Mouse (Mus musculus): ENCODE results near the gene 1110002E22Rik.

GRCm38 (mm10) chr3:138058226-138058625 is 6.6 kb upstream of the 1110002E22Rik start:
- TF ChIP-seq CTCF (IDR thresholded peaks at IDR 0.05; ENCODE audit: insufficient read depth, low read depth, low read length) (no peak), POLR2A (IDR thresholded peaks at IDR 0.05; ENCODE audit: insufficient read depth, low read depth, low read length) (no peak)

Measured in olfactory bulb, adult 2 months (tissue).